Mouse (Mus musculus): ENCODE measurements around the gene Gm884.

DNA sequence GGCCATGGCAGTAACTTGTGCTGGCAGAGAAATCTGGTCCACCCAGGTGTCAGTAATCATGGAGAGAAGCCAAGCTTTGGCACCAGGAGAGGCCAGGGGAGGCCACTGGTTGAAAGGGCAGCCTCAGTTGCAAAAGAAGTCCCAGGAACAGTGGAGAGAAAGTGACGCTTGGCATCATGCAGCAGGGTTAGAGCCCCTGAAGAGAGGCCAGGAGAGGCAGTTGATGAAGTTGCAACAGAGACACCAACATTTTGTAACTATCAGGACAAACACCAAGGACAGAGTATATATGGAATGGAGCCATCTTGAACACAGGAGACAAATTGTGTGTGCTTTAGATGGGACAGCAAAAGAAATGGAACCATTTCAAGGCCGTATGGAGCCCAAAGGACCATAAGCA lies 108.8 kb downstream of the Gm884 start:
- no peak for TF ChIP-seq ZC3H11A (IDR thresholded peaks at IDR 0.05; ENCODE audit: low read depth, low read length)
- TF ChIP-seq CTCF (IDR thresholded peaks at IDR 0.05 in 2 of 3, conservative IDR thresholded peaks at IDR 0.05 in 1 of 3; ENCODE audit: control insufficient read depth in 1 of 3, insufficient read depth in 1 of 3, low read depth in 2 of 3, low read length in 3 of 3, poor library complexity in 1 of 3, severe bottlenecking in 1 of 3): no peak
- TF ChIP-seq USF1 (IDR thresholded peaks at IDR 0.05; ENCODE audit: low read depth, low read length): no peak
- no peak for TF ChIP-seq CHD1 (IDR thresholded peaks at IDR 0.05; ENCODE audit: low read depth, low read length)
- no peak for TF ChIP-seq GABPA (IDR thresholded peaks at IDR 0.05; ENCODE audit: low read depth, low read length)
- TF ChIP-seq TAL1 (IDR thresholded peaks at IDR 0.05; ENCODE audit: low read length): no peak
